Mouse (Mus musculus): ENCODE results near the gene Fam189a1. TPM values are rescaled to one million over a fixed set of nuclear protein-coding genes. Genes with fewer than 3 reads are reported as not detected.

Fam189a1 gene
- polyA plus RNA-seq, 1 experiment from 2014 or later: 0.65 TPM

DNA sequence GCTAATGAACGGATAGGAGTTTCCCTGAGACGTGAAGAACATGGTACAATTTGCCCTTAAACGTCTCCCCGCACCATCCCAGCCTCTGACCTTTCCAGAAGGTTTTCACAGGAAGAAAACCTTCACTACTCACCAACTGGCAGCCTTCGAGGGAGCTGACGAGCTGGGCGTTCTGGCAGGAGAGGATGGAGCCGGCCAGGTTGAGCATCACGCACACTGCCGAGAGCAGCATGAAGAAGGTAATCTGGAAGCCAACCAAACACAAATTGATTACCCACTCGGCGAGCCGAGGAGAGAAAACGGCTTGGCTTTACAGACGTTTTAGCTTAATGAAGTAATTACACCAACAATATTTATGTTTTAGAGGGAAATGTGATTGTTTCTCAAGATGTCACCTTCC lies 300.4 kb downstream of the Fam189a1 start:
- no peaks in the 10 kb centered on the region for H3K36me3 ChIP-seq (ENCODE audit: control insufficient read depth, insufficient read depth, low read length)
- H3K27me3 ChIP-seq (ENCODE audit: control insufficient read depth, insufficient read depth, low read length): no peaks in the 10 kb centered on the region
- H3K4me3 ChIP-seq (ENCODE audit: low read length): no peak overlapping the region
- H3K9ac ChIP-seq (ENCODE audit: low read depth, low read length): no peak overlapping the region
- WGBS: 66% methylated on average over 15 of the region's 15 CpGs
- no peaks in the 10 kb centered on the region for H3K4me1 ChIP-seq (ENCODE audit: control insufficient read depth, insufficient read depth, low read length)
- no peaks in the 10 kb centered on the region for H3K9me3 ChIP-seq (ENCODE audit: control insufficient read depth, low read length)
- ATAC-seq (ENCODE audit: low FRiP score, low TSS enrichment): no peak
- no peak overlapping the region for H3K4me2 ChIP-seq (replicated peaks; ENCODE audit: low read depth, low read length)
- H3K27ac ChIP-seq (ENCODE audit: low read depth, low read length): no peak overlapping the region

DNA sequence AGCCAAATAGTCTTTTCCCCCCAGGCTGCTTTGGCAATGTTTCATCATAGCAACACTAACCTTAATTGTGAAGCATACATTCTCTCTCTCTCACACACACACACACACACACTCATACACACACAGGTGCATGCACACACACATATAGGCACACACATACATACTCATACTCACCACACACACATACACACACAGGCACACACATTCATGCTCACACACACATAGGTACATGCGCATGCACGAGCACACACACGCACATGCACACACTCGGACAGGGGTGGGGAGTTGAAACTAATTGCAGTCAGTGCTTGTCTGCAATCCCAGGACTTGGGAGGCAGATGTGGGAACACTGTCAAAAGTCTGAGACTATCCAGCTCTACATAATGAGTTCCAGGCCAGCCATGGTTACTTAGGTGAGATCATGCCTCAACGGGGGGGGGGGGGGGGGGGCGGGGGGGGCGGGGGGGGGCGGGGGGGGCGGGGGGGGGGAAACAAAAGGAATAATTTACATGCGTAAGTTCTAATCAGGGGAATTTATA lies 300.9 kb downstream of the Fam189a1 start:
- no peak overlapping the region for H3K9ac ChIP-seq (ENCODE audit: low read depth, low read length)
- no peak overlapping the region for H3K4me3 ChIP-seq (ENCODE audit: low read length)
- no peak for ATAC-seq (ENCODE audit: low FRiP score, low TSS enrichment)
- H3K27ac ChIP-seq (ENCODE audit: low read depth, low read length): no peak overlapping the region
- no peak overlapping the region for H3K4me2 ChIP-seq (replicated peaks; ENCODE audit: low read depth, low read length)
- no peaks in the 10 kb centered on the region for H3K27me3 ChIP-seq (ENCODE audit: control insufficient read depth, insufficient read depth, low read length)
- no peaks in the 10 kb centered on the region for H3K4me1 ChIP-seq (ENCODE audit: control insufficient read depth, insufficient read depth, low read length)
- no peaks in the 10 kb centered on the region for H3K9me3 ChIP-seq (ENCODE audit: control insufficient read depth, low read length)
- no peaks in the 10 kb centered on the region for H3K36me3 ChIP-seq (ENCODE audit: control insufficient read depth, insufficient read depth, low read length)
- 98% methylated on average over 5 of the region's 10 CpGs for WGBS

GRCm38 (mm10) chr7:64850791-64851190 lies 305.6 kb downstream of the Fam189a1 start:
- H3K9me3 ChIP-seq (ENCODE audit: control insufficient read depth, low read length): no peaks in the 10 kb centered on the region
- WGBS: 44% methylated on average over 3 of the region's 3 CpGs
- no peak overlapping the region for H3K27ac ChIP-seq (ENCODE audit: low read depth, low read length)
- H3K4me1 ChIP-seq (ENCODE audit: control insufficient read depth, insufficient read depth, low read length): no peaks in the 10 kb centered on the region
- no peak for ATAC-seq (ENCODE audit: low FRiP score, low TSS enrichment)
- no peaks in the 10 kb centered on the region for H3K27me3 ChIP-seq (ENCODE audit: control insufficient read depth, insufficient read depth, low read length)
- H3K36me3 ChIP-seq (ENCODE audit: control insufficient read depth, insufficient read depth, low read length): no peaks in the 10 kb centered on the region
- no peak overlapping the region for H3K4me3 ChIP-seq (ENCODE audit: low read length)
- no peak overlapping the region for H3K4me2 ChIP-seq (replicated peaks; ENCODE audit: low read depth, low read length)
- no peak overlapping the region for H3K9ac ChIP-seq (ENCODE audit: low read depth, low read length)

GRCm38 (mm10) chr7:64847366-64847899 lies 308.9 kb downstream of the Fam189a1 start:
- no peaks in the 10 kb centered on the region for H3K36me3 ChIP-seq (ENCODE audit: control insufficient read depth, insufficient read depth, low read length)
- no peak overlapping the region for H3K27ac ChIP-seq (ENCODE audit: low read depth, low read length)
- WGBS: 71% methylated on average over 5 of the region's 5 CpGs
- H3K4me1 ChIP-seq (ENCODE audit: control insufficient read depth, insufficient read depth, low read length): no peaks in the 10 kb centered on the region
- no peak overlapping the region for H3K4me2 ChIP-seq (replicated peaks; ENCODE audit: low read depth, low read length)
- ATAC-seq (ENCODE audit: low FRiP score, low TSS enrichment): no peak
- no peaks in the 10 kb centered on the region for H3K9me3 ChIP-seq (ENCODE audit: control insufficient read depth, low read length)
- H3K27me3 ChIP-seq (ENCODE audit: control insufficient read depth, insufficient read depth, low read length): no peaks in the 10 kb centered on the region
- H3K4me3 ChIP-seq (ENCODE audit: low read length): no peak overlapping the region
- no peak overlapping the region for H3K9ac ChIP-seq (ENCODE audit: low read depth, low read length)

DNA sequence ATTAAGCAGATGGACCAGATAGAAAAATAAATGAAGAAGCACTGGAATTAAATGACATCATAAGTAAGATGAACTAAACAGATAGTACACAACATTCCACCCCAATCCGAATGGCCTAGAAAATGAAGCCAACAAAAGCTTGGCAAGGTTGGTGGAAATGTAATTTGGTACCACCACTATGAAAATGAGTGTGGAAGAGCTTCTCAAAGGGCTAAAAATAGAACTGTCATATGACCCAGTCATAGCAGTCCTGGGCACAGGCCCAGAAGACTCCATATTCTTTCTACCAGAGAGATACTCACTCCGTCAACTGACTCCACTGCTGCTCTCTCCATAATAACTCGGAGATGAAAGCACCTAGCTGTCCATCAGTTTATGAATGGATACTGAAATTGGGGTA lies 310.3 kb downstream of the Fam189a1 start:
- WGBS: 90% methylated on average over 3 of the region's 3 CpGs
- Histone ChIP-seq H3K27ac (ENCODE audit: low read depth, low read length) (no peak overlapping the region), H3K36me3 (ENCODE audit: control insufficient read depth, insufficient read depth, low read length) (no peaks in the 10 kb centered on the region), H3K9me3 (ENCODE audit: control insufficient read depth, low read length) (no peaks in the 10 kb centered on the region), H3K4me3 (ENCODE audit: low read length) (no peak overlapping the region), H3K4me2 (replicated peaks; ENCODE audit: low read depth, low read length) (no peak overlapping the region), H3K9ac (ENCODE audit: low read depth, low read length) (no peak overlapping the region), H3K4me1 (ENCODE audit: control insufficient read depth, insufficient read depth, low read length) (no peaks in the 10 kb centered on the region), H3K27me3 (ENCODE audit: control insufficient read depth, insufficient read depth, low read length) (no peaks in the 10 kb centered on the region)
- no peak for ATAC-seq (ENCODE audit: low FRiP score, low TSS enrichment)

GRCm38 (mm10) chr7:64840946-64841659 lies 315.3 kb downstream of the Fam189a1 start:
- Histone ChIP-seq H3K9me3 (ENCODE audit: control insufficient read depth, low read length) (no peaks in the 10 kb centered on the region), H3K4me2 (replicated peaks; ENCODE audit: low read depth, low read length) (no peak overlapping the region), H3K27me3 (ENCODE audit: control insufficient read depth, insufficient read depth, low read length) (no peaks in the 10 kb centered on the region), H3K27ac (ENCODE audit: low read depth, low read length) (no peak overlapping the region), H3K4me3 (ENCODE audit: low read length) (no peak overlapping the region), H3K9ac (ENCODE audit: low read depth, low read length) (no peak overlapping the region), H3K4me1 (ENCODE audit: control insufficient read depth, insufficient read depth, low read length) (0 out of 2 replicates have a peak, but pooled peaks cover 2% of the 10 kb centered on the region), H3K36me3 (ENCODE audit: control insufficient read depth, insufficient read depth, low read length) (no peaks in the 10 kb centered on the region)
- WGBS: 75% methylated on average over 10 of the region's 10 CpGs
- ATAC-seq (ENCODE audit: low FRiP score, low TSS enrichment): no peak

DNA sequence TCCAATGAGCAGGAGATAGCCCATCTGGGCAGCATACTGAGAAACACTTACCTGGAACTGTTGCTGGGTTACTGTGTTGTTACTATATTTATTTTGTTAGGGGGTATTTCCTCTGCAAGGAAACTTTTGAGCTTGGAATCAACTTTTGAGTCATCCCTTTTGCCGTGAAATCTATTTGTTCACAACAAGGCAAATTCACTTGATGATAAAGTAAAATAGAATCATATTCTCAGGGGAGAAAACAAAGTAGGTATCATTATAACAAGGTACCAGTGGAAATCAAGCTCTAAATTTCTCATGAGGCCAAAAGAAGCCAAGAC lies 315.8 kb downstream of the Fam189a1 start:
- Histone ChIP-seq H3K27me3 (ENCODE audit: control insufficient read depth, insufficient read depth, low read length) (no peaks in the 10 kb centered on the region), H3K4me1 (ENCODE audit: control insufficient read depth, insufficient read depth, low read length) (0 out of 2 replicates have a peak, but pooled peaks cover 2% of the 10 kb centered on the region), H3K9ac (ENCODE audit: low read depth, low read length) (no peak overlapping the region), H3K4me3 (ENCODE audit: low read length) (no peak overlapping the region), H3K9me3 (ENCODE audit: control insufficient read depth, low read length) (no peaks in the 10 kb centered on the region), H3K4me2 (replicated peaks; ENCODE audit: low read depth, low read length) (peak overlapping the region; percentile 43; the same call in 1 of the 2 replicates), H3K36me3 (ENCODE audit: control insufficient read depth, insufficient read depth, low read length) (no peaks in the 10 kb centered on the region), H3K27ac (ENCODE audit: low read depth, low read length) (no peak overlapping the region)
- no peak for ATAC-seq (ENCODE audit: low FRiP score, low TSS enrichment)
- WGBS: 74% methylated on average over 1 of the region's 1 CpGs

GRCm38 (mm10) chr7:64839801-64840575 lies 316.4 kb downstream of the Fam189a1 start:
- Histone ChIP-seq H3K27ac (ENCODE audit: low read depth, low read length) (no peak overlapping the region), H3K4me1 (ENCODE audit: control insufficient read depth, insufficient read depth, low read length) (0 out of 2 replicates have a peak, but pooled peaks cover 2% of the 10 kb centered on the region), H3K36me3 (ENCODE audit: control insufficient read depth, insufficient read depth, low read length) (no peaks in the 10 kb centered on the region), H3K27me3 (ENCODE audit: control insufficient read depth, insufficient read depth, low read length) (no peaks in the 10 kb centered on the region), H3K4me3 (ENCODE audit: low read length) (peak overlapping the region; percentile 12; the same call in 1 of the 2 replicates), H3K4me2 (replicated peaks; ENCODE audit: low read depth, low read length) (peak overlapping the region; percentile 43), H3K9me3 (ENCODE audit: control insufficient read depth, low read length) (no peaks in the 10 kb centered on the region), H3K9ac (ENCODE audit: low read depth, low read length) (peak overlapping the region; percentile 9; the same call in 1 of the 2 replicates)
- ATAC-seq (ENCODE audit: low FRiP score, low TSS enrichment): peak; percentile 94
- 1% methylated on average over 21 of the region's 21 CpGs for WGBS

DNA sequence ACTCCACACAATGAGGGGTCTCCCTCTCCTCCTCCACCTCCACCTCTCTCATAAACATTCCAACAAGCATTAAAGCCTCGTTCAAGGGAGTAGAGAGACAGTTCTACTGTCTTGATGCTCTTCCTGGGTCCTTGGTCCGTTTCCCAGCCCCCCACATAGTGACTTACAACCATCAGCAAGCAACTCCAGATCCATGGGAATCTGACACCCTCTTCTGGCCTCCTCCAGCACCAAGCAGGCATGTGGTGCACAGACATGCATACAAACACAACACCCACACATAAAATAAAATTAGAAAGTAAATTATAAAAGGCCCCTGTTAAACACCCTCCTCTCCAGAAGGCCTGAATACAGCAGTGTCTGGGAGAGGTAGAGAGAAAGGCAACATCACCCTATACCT lies 317.1 kb downstream of the Fam189a1 start:
- no peaks in the 10 kb centered on the region for H3K27me3 ChIP-seq (ENCODE audit: control insufficient read depth, insufficient read depth, low read length)
- H3K36me3 ChIP-seq (ENCODE audit: control insufficient read depth, insufficient read depth, low read length): no peaks in the 10 kb centered on the region
- ATAC-seq (ENCODE audit: low FRiP score, low TSS enrichment): no peak; the same call in 1 of the 2 replicates
- H3K9me3 ChIP-seq (ENCODE audit: control insufficient read depth, low read length): no peaks in the 10 kb centered on the region
- H3K4me2 ChIP-seq (replicated peaks; ENCODE audit: low read depth, low read length): no peak overlapping the region
- H3K4me1 ChIP-seq (ENCODE audit: control insufficient read depth, insufficient read depth, low read length): 0 out of 2 replicates have a peak, but pooled peaks cover 2% of the 10 kb centered on the region
- H3K4me3 ChIP-seq (ENCODE audit: low read length): no peak overlapping the region
- no peak overlapping the region for H3K9ac ChIP-seq (ENCODE audit: low read depth, low read length)
- WGBS: 47% methylated on average over 2 of the region's 2 CpGs
- no peak overlapping the region for H3K27ac ChIP-seq (ENCODE audit: low read depth, low read length)
